Mouse (Mus musculus) liver, postnatal 0 days (tissue): ENCODE data around the gene Mpst. TPM values are rescaled to one million over a fixed set of nuclear protein-coding genes. Genes with fewer than 3 reads are reported as not detected.

Experiments used
- ATAC-seq: fragments of 200-750 bp; cut with Nextera tagmentation; 2 replicates; pipeline ENCODE4 v1.8.0; 2017; ENCODE audit warnings: mild to moderate bottlenecking, moderate library complexity
- DNase-seq: peaks from one replicate; pipeline ENCODE4 v3.0.0-alpha.2; 2016
- H3K27ac ChIP-seq: fragments of 300-500 bp; sonication (generic); 2 replicates; pipeline ENCODE4 v1.5.1; 2014; ENCODE audit warnings: antibody characterized with exemption, moderate library complexity, mild to moderate bottlenecking, low read depth
- H3K27me3 ChIP-seq: fragments of 300-500 bp; sonication (generic); 2 replicates; pipeline ENCODE4 v1.6.1; 2014; ENCODE audit warnings: low read length, control low read depth, mixed read lengths; ENCODE audit not compliant: insufficient read depth
- H3K36me3 ChIP-seq: fragments of 300-500 bp; sonication (generic); replicated peaks from 2 replicates; pipeline ENCODE4 v1.6.1; 2014; ENCODE audit warnings: mild to moderate bottlenecking, control low read depth, low read length, moderate library complexity, mixed read lengths; ENCODE audit not compliant: insufficient read depth
- H3K4me1 ChIP-seq: fragments of 300-500 bp; sonication (generic); 2 replicates; pipeline ENCODE4 v1.6.1; 2014; ENCODE audit warnings: antibody characterized with exemption, mild to moderate bottlenecking, control low read depth; ENCODE audit not compliant: insufficient read depth
- H3K4me2 ChIP-seq: fragments of 300-500 bp; sonication (generic); 2 replicates; pipeline ENCODE4 v1.6.1; 2014; ENCODE audit warnings: low read depth, mild to moderate bottlenecking, low read length, moderate library complexity, mixed read lengths
- H3K4me3 ChIP-seq: fragments of 300-500 bp; sonication (generic); 2 replicates; pipeline ENCODE4 v1.5.1; 2014; ENCODE audit warnings: low read depth, low read length
- H3K9ac ChIP-seq: fragments of 300-500 bp; sonication (generic); replicated peaks from 2 replicates; pipeline ENCODE4 v1.6.1; 2014; ENCODE audit warnings: mild to moderate bottlenecking, moderate library complexity
- H3K9me3 ChIP-seq: fragments of 300-500 bp; sonication (generic); 2 replicates; pipeline ENCODE4 v1.6.1; 2016; ENCODE audit warnings: mild to moderate bottlenecking, control low read depth, low read length, mixed read lengths
- CTCF ChIP-seq: sonication (generic); IDR thresholded peaks from 2 replicates; pipeline ENCODE4 v1.5.1; 2016; ENCODE audit warnings: antibody characterized with exemption, low read depth
- EP300 ChIP-seq: IDR thresholded peaks from 2 replicates; pipeline ENCODE4 v1.6.1; 2016; ENCODE audit warnings: antibody characterized with exemption, low read depth, mild to moderate bottlenecking
- WGBS: fragments of 180-500 bp; shearing (Covaris S2); extraction: QIAGEN DNeasy Blood & Tissue Kit; methylation state at CpG from one replicate; pipeline ENCODE4 v1.1.7; 2014; ENCODE audit not compliant: insufficient replicate concordance; 5-methylcytosine and 5-hydroxymethylcytosine counted together
- polyA plus RNA-seq: library from polyadenylated mRNA; unstranded; fragments of >200 nt; fragmentation: Nextera tagmentation; extraction: Ambion mirVana; gene quantifications from 2 replicates; pipeline ENCODE4 v1.2.1, GENCODE M21; 2015

Gene Mpst
- polyA plus RNA-seq, 1 experiment from 2014 or later: 4.3 TPM

DNA sequence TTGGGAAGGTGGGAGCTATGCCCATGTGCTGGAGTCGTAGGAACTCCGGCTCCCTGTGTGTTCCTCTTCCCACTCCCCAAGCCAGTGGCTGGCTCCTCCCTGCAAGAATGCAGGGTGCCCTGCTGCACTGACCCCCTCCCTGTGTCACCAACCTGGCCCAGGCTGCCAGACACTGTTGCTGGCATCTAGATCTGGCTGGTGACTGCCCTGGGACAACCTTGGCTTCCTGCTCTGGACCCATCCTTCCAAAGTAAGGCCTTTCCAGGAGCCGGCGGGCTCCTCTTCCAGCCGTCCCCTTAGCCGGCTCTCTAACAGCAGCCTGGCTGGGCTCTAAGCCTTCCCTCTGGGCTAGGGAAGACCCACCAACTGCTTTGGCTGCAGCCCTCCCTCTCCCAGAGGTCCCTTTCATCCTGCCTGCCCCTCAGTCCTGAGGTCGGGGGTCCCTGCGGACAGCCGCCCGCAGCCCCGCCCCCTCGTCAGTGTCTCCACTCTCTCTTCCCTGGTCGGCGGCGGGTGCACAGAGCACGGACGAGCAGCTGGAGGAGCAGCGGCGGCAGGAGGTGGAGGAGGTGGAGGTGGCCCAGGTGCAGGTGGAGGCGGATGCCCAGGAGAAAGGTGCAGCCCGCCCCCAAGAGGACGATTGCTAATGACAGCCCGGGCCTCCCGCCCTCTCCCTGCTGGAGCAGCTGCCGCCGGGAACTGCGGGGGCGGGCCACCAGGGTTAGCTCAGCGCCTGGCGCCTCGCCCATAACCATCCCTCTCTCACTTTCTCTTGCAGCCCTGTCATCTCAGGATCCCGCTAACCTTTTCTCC, 30.4 kb downstream of the Mpst start:
- peaks cover 3% of the 10 kb centered on the region; the same call in 1 of the 2 replicates for H3K27me3 ChIP-seq
- H3K9ac ChIP-seq: peak overlapping the region; percentile 55
- H3K27ac ChIP-seq: no peak overlapping the region
- H3K4me3 ChIP-seq: no peak overlapping the region
- 23% methylated on average over 30 of the region's 32 CpGs for WGBS
- DNase-seq (peak; percentile 84), ATAC-seq (peak; percentile 74)
- TF ChIP-seq CTCF (peak; percentile 44), EP300 (no peak)
- H3K4me2 ChIP-seq: peak overlapping the region; percentile 49
- peaks cover 19% of the 10 kb centered on the region for H3K4me1 ChIP-seq
- 0 out of 2 replicates have a peak, but pooled peaks cover 6% of the 10 kb centered on the region for H3K36me3 ChIP-seq
- no peaks in the 10 kb centered on the region for H3K9me3 ChIP-seq

DNA sequence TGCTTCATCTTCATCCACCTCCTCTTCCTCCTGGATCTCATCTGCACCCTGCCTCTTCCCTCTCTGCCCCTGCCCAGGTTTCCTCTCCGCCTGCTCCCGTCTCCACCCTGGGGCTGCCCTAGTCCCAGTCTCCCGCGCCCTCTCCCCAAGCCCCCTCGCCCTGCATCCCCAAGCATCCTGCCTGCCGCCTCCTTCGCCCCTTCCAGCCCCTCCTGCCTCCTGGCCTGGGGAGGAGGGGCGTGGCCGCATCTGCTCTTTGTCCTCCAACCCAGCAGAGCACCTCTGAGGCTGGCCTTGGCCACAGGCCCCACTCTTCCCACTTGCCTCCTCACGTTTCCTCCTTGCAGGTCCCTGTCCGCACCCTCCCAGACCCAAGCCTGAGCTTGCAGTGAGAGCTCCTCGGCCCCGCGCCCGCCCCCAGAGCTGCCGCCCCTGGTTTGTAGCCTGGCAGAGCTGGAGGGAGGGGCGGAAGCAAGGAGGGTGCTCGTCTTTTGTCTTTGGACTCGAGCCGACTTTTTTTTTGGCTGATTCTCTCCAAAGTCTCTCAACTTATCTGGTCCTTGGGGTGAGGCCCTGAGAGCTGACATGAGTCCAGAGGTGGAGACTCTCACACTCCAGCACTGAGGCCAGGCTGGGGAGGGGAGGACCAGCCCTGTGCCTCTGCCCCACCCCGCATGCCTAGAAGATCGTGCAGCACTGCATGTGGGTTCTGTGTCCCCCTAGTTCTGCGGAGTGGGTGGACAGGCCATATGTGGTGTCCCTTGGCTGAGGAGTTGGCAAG, 31.2 kb downstream of the Mpst start:
- peak; percentile 13 for ATAC-seq
- no peak for DNase-seq
- WGBS: 45% methylated on average over 23 of the region's 23 CpGs
- Histone ChIP-seq H3K4me2 (peak overlapping the region; percentile 49), H3K4me1 (peaks cover 17% of the 10 kb centered on the region), H3K4me3 (no peak overlapping the region), H3K36me3 (peaks cover 11% of the 10 kb centered on the region; the same call in 1 of the 2 replicates), H3K27me3 (peaks cover 3% of the 10 kb centered on the region; the same call in 1 of the 2 replicates), H3K9me3 (no peaks in the 10 kb centered on the region), H3K27ac (peak overlapping the region; percentile 51), H3K9ac (peak overlapping the region; percentile 55)
- TF ChIP-seq CTCF (no peak), EP300 (no peak)

DNA sequence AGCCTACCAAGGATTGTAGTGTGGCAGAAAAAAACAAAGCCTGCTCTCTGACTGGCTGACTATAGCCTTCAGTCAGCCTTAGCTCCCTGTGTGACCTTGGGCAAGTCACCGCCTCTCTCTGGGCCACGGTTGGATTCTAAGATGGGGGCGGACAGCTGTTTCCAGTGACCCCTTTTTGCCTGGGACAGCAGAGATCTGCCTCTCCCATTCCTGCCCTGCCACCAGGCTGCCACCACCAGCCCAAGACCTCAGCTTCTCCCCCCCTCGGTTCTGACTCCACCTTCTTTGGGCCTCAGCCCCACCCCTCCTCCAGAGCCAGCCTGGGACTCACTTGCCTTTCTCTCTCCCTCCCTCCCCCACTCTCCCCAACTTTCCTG, 31.8 kb downstream of the Mpst start:
- Histone ChIP-seq H3K36me3 (peaks cover 11% of the 10 kb centered on the region; the same call in 1 of the 2 replicates), H3K4me2 (no peak overlapping the region), H3K9me3 (no peaks in the 10 kb centered on the region), H3K4me1 (peaks cover 13% of the 10 kb centered on the region), H3K27me3 (peaks cover 3% of the 10 kb centered on the region; the same call in 1 of the 2 replicates), H3K4me3 (no peak overlapping the region), H3K27ac (peak overlapping the region; percentile 51; the same call in 1 of the 2 replicates), H3K9ac (no peak overlapping the region)
- no peak for TF ChIP-seq EP300
- no peak for TF ChIP-seq CTCF
- 50% methylated on average over 4 of the region's 4 CpGs for WGBS
- no peak for ATAC-seq
- no peak for DNase-seq

DNA sequence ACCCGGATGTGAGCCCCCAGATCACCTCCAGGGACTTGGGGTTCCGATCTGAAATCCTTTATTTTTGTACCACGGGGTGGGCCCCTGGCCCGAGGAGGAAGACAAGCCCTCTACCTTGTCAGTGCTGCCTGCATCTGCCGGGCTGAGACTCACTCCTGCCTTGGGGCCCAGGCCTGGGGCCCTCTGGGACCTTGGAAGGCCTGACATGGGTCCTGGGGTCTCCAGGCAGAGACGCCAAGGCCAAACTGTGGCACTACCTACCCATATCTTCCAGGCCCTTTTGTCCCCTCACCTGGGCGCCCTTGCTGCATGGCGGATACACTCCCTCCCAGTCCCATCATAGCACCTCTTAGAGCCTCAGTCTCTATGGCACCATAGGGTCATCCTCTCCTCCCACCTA, 32.3 kb downstream of the Mpst start:
- H3K27ac ChIP-seq: no peak overlapping the region; the same call in 1 of the 2 replicates
- WGBS: 61% methylated on average over 8 of the region's 8 CpGs
- H3K4me2 ChIP-seq: no peak overlapping the region
- no peak overlapping the region for H3K9ac ChIP-seq
- peaks cover 13% of the 10 kb centered on the region for H3K4me1 ChIP-seq
- ATAC-seq: no peak
- DNase-seq: no peak
- H3K27me3 ChIP-seq: peaks cover 3% of the 10 kb centered on the region; the same call in 1 of the 2 replicates
- H3K9me3 ChIP-seq: no peaks in the 10 kb centered on the region
- TF ChIP-seq CTCF (no peak), EP300 (no peak)
- peaks cover 11% of the 10 kb centered on the region for H3K36me3 ChIP-seq
- no peak overlapping the region for H3K4me3 ChIP-seq

GRCm38 (mm10) chr15:78438973-78439372, 32.8 kb downstream of the Mpst start:
- WGBS: 72% methylated on average over 9 of the region's 9 CpGs
- peaks cover 15% of the 10 kb centered on the region for H3K36me3 ChIP-seq
- ATAC-seq: no peak
- peaks cover 13% of the 10 kb centered on the region for H3K4me1 ChIP-seq
- no peak overlapping the region for H3K9ac ChIP-seq
- no peak overlapping the region for H3K27ac ChIP-seq
- no peak for TF ChIP-seq CTCF
- no peak for TF ChIP-seq EP300
- DNase-seq: no peak
- no peaks in the 10 kb centered on the region for H3K9me3 ChIP-seq
- peaks cover 3% of the 10 kb centered on the region; the same call in 1 of the 2 replicates for H3K27me3 ChIP-seq
- no peak overlapping the region for H3K4me3 ChIP-seq
- H3K4me2 ChIP-seq: no peak overlapping the region

DNA sequence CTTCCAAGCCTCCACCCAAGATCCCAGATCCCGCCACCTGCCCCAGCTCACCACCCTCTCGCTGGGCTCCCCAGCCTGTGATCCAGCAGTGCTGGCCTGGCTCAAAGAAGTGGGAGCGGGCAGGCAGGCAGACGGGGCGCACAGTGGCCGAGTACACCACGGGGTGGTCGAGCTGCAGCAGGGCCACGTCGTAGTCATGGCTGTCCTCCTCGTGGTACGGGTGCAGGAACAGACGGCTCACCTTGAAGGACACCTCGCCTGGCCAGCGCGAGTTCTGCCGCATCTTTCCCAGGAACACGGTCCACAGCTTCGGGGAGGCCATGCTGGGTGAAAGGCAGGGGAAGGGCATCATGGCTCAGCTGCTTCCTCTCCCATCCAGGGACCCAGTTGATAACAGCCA, 36.0 kb downstream of the Mpst start:
- ATAC-seq (no peak), DNase-seq (no peak)
- H3K4me3 ChIP-seq: no peak overlapping the region
- H3K4me1 ChIP-seq: peaks cover 6% of the 10 kb centered on the region
- peaks cover 15% of the 10 kb centered on the region for H3K36me3 ChIP-seq
- no peak overlapping the region for H3K9ac ChIP-seq
- no peak overlapping the region for H3K27ac ChIP-seq
- H3K4me2 ChIP-seq: no peak overlapping the region
- TF ChIP-seq CTCF: no peak
- no peaks in the 10 kb centered on the region for H3K27me3 ChIP-seq
- WGBS: 87% methylated on average over 19 of the region's 19 CpGs
- H3K9me3 ChIP-seq: no peaks in the 10 kb centered on the region
